13 mouse cellular contexts compared by ENCODE assay signal in genomic region chr2:180116741-180117484, GRCm38 (mm10). TPM values are rescaled to one million over a fixed set of nuclear protein-coding genes. Genes with fewer than 3 reads are reported as not detected.
DNase-seq lines count a peak whose midpoint lies in the region; ATAC-seq and TF ChIP-seq lines count a peak whose summit lies in the region.
"Had no signal": no experiment of that assay in that cellular context is flagged by ENCODE, and none has a peak within 500 bp of the region (broad histone marks: within the 10 kb centered on the region; RNA-seq: fewer than 3 reads in every experiment).

No protein-coding gene starts in this region.

- no peaks in the 10 kb centered on the region for H3K9me3 ChIP-seq in forebrain, embryonic 12.5 days
- H3K9me3 ChIP-seq in midbrain, embryonic 12.5 days: no peaks in the 10 kb centered on the region
- H3K9me3 ChIP-seq: embryonic facial prominence, embryonic 13.5 days had no signal

- H3K4me3 ChIP-seq in left cerebral cortex, adult 2 months: peak overlapping the region; percentile 33
- H3K4me3 ChIP-seq in forebrain, embryonic 12.5 days (replicated peaks): no peak overlapping the region
- H3K4me3 ChIP-seq in midbrain, embryonic 12.5 days: no peak overlapping the region
- H3K4me3 ChIP-seq: embryonic facial prominence, embryonic 13.5 days had no signal

- no peaks in the 10 kb centered on the region for H3K36me3 ChIP-seq in forebrain, embryonic 12.5 days (replicated peaks)
- no peaks in the 10 kb centered on the region for H3K36me3 ChIP-seq in midbrain, embryonic 12.5 days

- H3K4me1 ChIP-seq in forebrain, embryonic 12.5 days: peaks cover 60% of the 10 kb centered on the region
- H3K4me1 ChIP-seq in midbrain, embryonic 12.5 days: peaks cover 57% of the 10 kb centered on the region

- peak overlapping the region; percentile 91 for H3K27ac ChIP-seq in left cerebral cortex, adult 2 months
- peak overlapping the region; percentile 92 for H3K27ac ChIP-seq in forebrain, embryonic 12.5 days
- H3K27ac ChIP-seq in midbrain, embryonic 12.5 days (replicated peaks): peak overlapping the region; percentile 94
- H3K27ac ChIP-seq: embryonic facial prominence, embryonic 13.5 days had no signal

- H3K4me2 ChIP-seq in forebrain, embryonic 12.5 days: peak overlapping the region; percentile 80; the same call in 1 of the 2 replicates
- peak overlapping the region; percentile 96 for H3K4me2 ChIP-seq in midbrain, embryonic 12.5 days (replicated peaks)

- intact Hi-C loops in left cerebral cortex, adult 2 months (cut with DNase I): no loop called here

- 74% methylated on average over 8 of the region's 8 CpGs for WGBS in forebrain, embryonic 12.5 days
- WGBS in midbrain, embryonic 12.5 days: 71% methylated on average over 8 of the region's 8 CpGs

- no peak for ATAC-seq in forebrain, embryonic 12.5 days (ENCODE audit: low FRiP score)
- ATAC-seq in midbrain, embryonic 12.5 days (ENCODE audit: low FRiP score, low read depth): no peak

- TF ChIP-seq CTCF in left cerebral cortex, adult 2 months (IDR thresholded peaks at IDR 0.05): no peak

- H3K9ac ChIP-seq in forebrain, embryonic 12.5 days: peak overlapping the region; percentile 44; the same call in 1 of the 2 replicates
- no peak overlapping the region for H3K9ac ChIP-seq in midbrain, embryonic 12.5 days (replicated peaks)

- DNase-seq in left cerebral cortex, adult 2 months (ENCODE audit: extremely low spot score in 1 of 2, low spot score in 2 of 2): peak in 1 of 2 experiments; percentile 19
- no peak for DNase-seq in left cerebral cortex, adult 11 months (ENCODE audit: low spot score)
- DNase-seq in cerebellum, adult 9-11 months: peak; percentile 76
- no peak for DNase-seq in natural killer cell, adult 2 months (ENCODE audit: low spot score in 2 of 2)
- no peak for DNase-seq in left cerebral cortex, adult 9 months (ENCODE audit: low spot score in 2 of 2)

- no peaks in the 10 kb centered on the region; the same call in 1 of the 2 replicates for H3K27me3 ChIP-seq in forebrain, embryonic 12.5 days
- H3K27me3 ChIP-seq in midbrain, embryonic 12.5 days: 0 out of 2 replicates have a peak, but pooled peaks cover 10% of the 10 kb centered on the region

RNA-seq across cellular contexts. Expression of gene Osbpl2, which starts 2.2 kb away (rescaled TPM):
- total RNA-seq in left cerebral cortex, adult 2 months (2021): 10 to 100 TPM; 46.2 to 50.6 TPM
- polyA plus RNA-seq in forebrain, embryonic 12.5 days (2016; fragmentation: Nextera tagmentation; extraction: Ambion mirVana): 46.2 and 46.9 TPM in 2 replicates
- 52.7 and 52.8 TPM in 2 replicates for polyA plus RNA-seq in midbrain, embryonic 12.5 days (2016; fragmentation: Nextera tagmentation; extraction: Ambion mirVana)

RNA-seq across cellular contexts. Expression of gene Hrh3, which starts 12.6 kb away (rescaled TPM):
- 10 to 100 TPM; 84.3 to 85.7 TPM for total RNA-seq in left cerebral cortex, adult 2 months (2021)
- polyA plus RNA-seq in forebrain, embryonic 12.5 days (2016; fragmentation: Nextera tagmentation; extraction: Ambion mirVana): 3.3 and 3.5 TPM in 2 replicates
- polyA plus RNA-seq in midbrain, embryonic 12.5 days (2016; fragmentation: Nextera tagmentation; extraction: Ambion mirVana): 4.1 and 4.8 TPM in 2 replicates
- total RNA-seq: gastrocnemius, adult 18-20 months; neutrophil, adult 5-6 weeks had no signal
- polyA plus RNA-seq: heart, postnatal 0 days; liver, embryonic 11.5 days; spleen, adult 2 months had no signal

RNA-seq across cellular contexts. Expression of gene Mtg2, which starts 46.5 kb away (rescaled TPM):
- total RNA-seq in left cerebral cortex, adult 2 months (2021): 10 to 100 TPM; 15.6 to 18.4 TPM
- 31.5 and 31.6 TPM in 2 replicates for polyA plus RNA-seq in forebrain, embryonic 12.5 days (2016; fragmentation: Nextera tagmentation; extraction: Ambion mirVana)
- 31.8 and 35.0 TPM in 2 replicates for polyA plus RNA-seq in midbrain, embryonic 12.5 days (2016; fragmentation: Nextera tagmentation; extraction: Ambion mirVana)

RNA-seq across cellular contexts. Expression of gene Adrm1, which starts 54.4 kb away (rescaled TPM):
- 100 to 1,000 TPM in 1 of 2 experiments, 10 to 100 TPM in 1; 96.4 to 101 TPM for total RNA-seq in left cerebral cortex, adult 2 months (2021)
- 213 and 225 TPM in 2 replicates for polyA plus RNA-seq in forebrain, embryonic 12.5 days (2016; fragmentation: Nextera tagmentation; extraction: Ambion mirVana)
- 214 and 217 TPM in 2 replicates for polyA plus RNA-seq in midbrain, embryonic 12.5 days (2016; fragmentation: Nextera tagmentation; extraction: Ambion mirVana)
